Mouse (Mus musculus) monocyte, adult 5-6 weeks (primary cell): ENCODE measurements at regions not wholly inside any gene's neighbourhood (a gene's known extent, or its start where the extent isn't known, plus 50 kb on each side); places are given as distances from the start of the nearest gene placed in this dataset.

Experiments
- ATAC-seq: fragments of 153-309, 156-312 bp; replicated peaks from 2 replicates; pipeline ENCODE4 v1.8.0; 2017; ENCODE audit warnings: mild to moderate bottlenecking; ENCODE audit not compliant: low TSS enrichment, insufficient number of reproducible peaks, severe bottlenecking, poor library complexity, low FRiP score

GRCm38 (mm10) chr13:84056998-84057397 is 165.1 kb upstream of the Tmem161b start:
- ATAC-seq: no peak

GRCm38 (mm10) chr13:84057456-84057855 is 164.6 kb upstream of the Tmem161b start:
- no peak for ATAC-seq

- no peak for ATAC-seq
Measured at GRCm38 (mm10) chr13:84058251-84058650, 163.8 kb upstream of the Tmem161b start.

- no peak for ATAC-seq
Measured at GRCm38 (mm10) chr13:84059031-84059651, 163.0 kb upstream of the Tmem161b start.

- ATAC-seq: no peak
Measured at GRCm38 (mm10) chr13:84059661-84060452, 162.2 kb upstream of the Tmem161b start.

- no peak for ATAC-seq
Measured at GRCm38 (mm10) chr13:84060453-84060834, 161.7 kb upstream of the Tmem161b start.

- no peak for ATAC-seq
Measured at GRCm38 (mm10) chr13:84060906-84061305, 161.2 kb upstream of the Tmem161b start.

GRCm38 (mm10) chr13:84061820-84062480 is 160.1 kb upstream of the Tmem161b start:
- no peak for ATAC-seq

GRCm38 (mm10) chr13:84062616-84063015 is 159.5 kb upstream of the Tmem161b start:
- ATAC-seq: no peak

- ATAC-seq: no peak
Measured at GRCm38 (mm10) chr13:84063406-84063805, 158.7 kb upstream of the Tmem161b start.

- ATAC-seq: no peak
Measured at GRCm38 (mm10) chr13:84064291-84064940, 157.7 kb upstream of the Tmem161b start.

- ATAC-seq: no peak
Measured at GRCm38 (mm10) chr13:84065256-84065898, 156.7 kb upstream of the Tmem161b start.

GRCm38 (mm10) chr13:84066211-84066959 is 155.7 kb upstream of the Tmem161b start:
- ATAC-seq: no peak

GRCm38 (mm10) chr13:84066960-84067665 is 155.0 kb upstream of the Tmem161b start:
- ATAC-seq: no peak

- ATAC-seq: no peak
Measured at GRCm38 (mm10) chr13:84068365-84068764, 153.7 kb upstream of the Tmem161b start.
